Mouse (Mus musculus): ENCODE data around the gene Tcirg1.

DNA sequence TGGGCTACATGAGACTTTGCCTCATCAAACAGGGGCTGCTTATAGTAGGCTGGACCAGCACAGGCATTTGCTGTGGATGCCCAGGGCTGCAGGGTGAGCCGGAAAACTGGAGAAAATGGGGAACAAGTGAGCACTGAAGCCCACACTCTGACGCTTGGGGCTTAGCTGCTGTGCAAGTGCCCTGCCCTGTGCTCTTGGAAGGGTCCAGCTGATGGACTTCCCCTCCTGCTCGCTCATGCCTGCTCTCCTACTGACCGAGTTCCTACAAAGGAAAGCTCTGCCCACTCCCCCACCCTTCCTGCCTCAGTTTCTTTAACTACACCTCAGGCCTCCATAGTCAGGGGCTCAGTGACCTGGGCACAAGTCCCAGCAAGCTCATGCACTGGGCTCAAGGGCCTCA is 21.1 kb upstream of the Tcirg1 start:
- TF ChIP-seq CTCF (IDR thresholded peaks at IDR 0.05; ENCODE audit: low read depth), result no peak
- no peak for TF ChIP-seq EP300 (IDR thresholded peaks at IDR 0.05; ENCODE audit: low read depth)
